Mouse (Mus musculus) forebrain, postnatal 0 days (tissue): ENCODE results near the gene Cacng6. TPM values are rescaled to one million over a fixed set of nuclear protein-coding genes. Genes with fewer than 3 reads are reported as not detected.

ENCODE experiments used
- ATAC-seq: fragments of 200-750 bp; cut with Nextera tagmentation; 2 replicates; pipeline ENCODE4 v1.8.0; 2017; ENCODE audit warnings: mild to moderate bottlenecking, moderate library complexity
- DNase-seq: peaks from one replicate; pipeline ENCODE4 v3.0.0-alpha.2; 2015
- H3K27ac ChIP-seq: fragments of 300-500 bp; sonication (generic); 2 replicates; pipeline ENCODE4 v1.5.1; 2014; ENCODE audit warnings: low read depth, mild to moderate bottlenecking, antibody characterized with exemption, low read length, moderate library complexity, mixed read lengths
- H3K27me3 ChIP-seq: fragments of 300-500 bp; sonication (generic); 2 replicates; pipeline ENCODE4 v1.6.1; 2014; ENCODE audit warnings: mild to moderate bottlenecking, low read length, mixed read lengths; ENCODE audit not compliant: insufficient read depth
- H3K36me3 ChIP-seq: fragments of 300-500 bp; sonication (generic); 2 replicates; pipeline ENCODE4 v1.6.1; 2014; ENCODE audit warnings: mild to moderate bottlenecking, moderate library complexity; ENCODE audit not compliant: insufficient read depth
- H3K4me1 ChIP-seq: fragments of 300-500 bp; sonication (generic); 2 replicates; pipeline ENCODE4 v1.6.1; 2014; ENCODE audit warnings: antibody characterized with exemption; ENCODE audit not compliant: insufficient read depth
- H3K4me2 ChIP-seq: fragments of 300-500 bp; sonication (generic); 2 replicates; pipeline ENCODE4 v1.6.1; 2014; ENCODE audit warnings: low read depth, mild to moderate bottlenecking, moderate library complexity
- H3K4me3 ChIP-seq: fragments of 300-500 bp; sonication (generic); 2 replicates; pipeline ENCODE4 v1.5.1; 2014; ENCODE audit warnings: low read depth, low read length, mixed read lengths
- H3K9ac ChIP-seq: fragments of 300-500 bp; sonication (generic); 2 replicates; pipeline ENCODE4 v1.6.1; 2014; ENCODE audit warnings: mild to moderate bottlenecking
- H3K9me3 ChIP-seq: fragments of 300-500 bp; sonication (generic); 2 replicates; pipeline ENCODE4 v1.6.1; 2016; ENCODE audit warnings: low read length
- CTCF ChIP-seq: sonication (generic); IDR thresholded peaks from 2 replicates; pipeline ENCODE4 v1.5.1; 2016; ENCODE audit warnings: antibody characterized with exemption, control low read depth, low read depth
- WGBS: fragments of 180-500 bp; shearing (Covaris S2); extraction: QIAGEN DNeasy Blood & Tissue Kit; methylation state at CpG from one replicate; pipeline ENCODE4 v1.1.7; 2014; 5-methylcytosine and 5-hydroxymethylcytosine counted together
- polyA plus RNA-seq: library from polyadenylated mRNA; unstranded; fragments of >200 nt; fragmentation: Nextera tagmentation; extraction: Ambion mirVana; gene quantifications from 2 replicates; pipeline ENCODE4 v1.2.1, GENCODE M21; 2015
- total RNA-seq: library from RNA; depleted of rRNA; stranded (reverse); fragments of >200 nt; gene quantifications from 2 replicates; pipeline ENCODE4 v1.2.3, GENCODE M21; 2014

Cacng6 gene
- total and polyA plus RNA-seq, 2 experiments from 2014 or later = 0.35 to 0.38 TPM

- Histone ChIP-seq H3K4me2 (peak overlapping the region; percentile 83), H3K27me3 (no peaks in the 10 kb centered on the region), H3K4me1 (peaks cover 16% of the 10 kb centered on the region), H3K36me3 (0 out of 2 replicates have a peak, but pooled peaks cover 5% of the 10 kb centered on the region), H3K27ac (peak overlapping the region; percentile 78), H3K4me3 (peak overlapping the region; percentile 49), H3K9ac (peak overlapping the region; percentile 76), H3K9me3 (no peaks in the 10 kb centered on the region)
- peak; percentile 91 for DNase-seq
- WGBS = 2% methylated on average over 17 of the region's 17 CpGs
- no peak for TF ChIP-seq CTCF
- ATAC-seq = peak; percentile 73
Observed at GRCm38 (mm10) chr7:3389444-3390412, 34.3 kb upstream of the Cacng6 start.

- H3K9ac ChIP-seq = peak within 1 kb of the TSS; percentile 76
- no peak for TF ChIP-seq CTCF
- H3K27ac ChIP-seq = peak within 1 kb of the TSS; percentile 78
- H3K9me3 ChIP-seq = no peaks in the 10 kb centered on the region
- peaks cover 16% of the 10 kb centered on the region for H3K4me1 ChIP-seq
- ATAC-seq (peak; percentile 63), DNase-seq (peak; percentile 72)
- H3K4me2 ChIP-seq = peak within 1 kb of the TSS; percentile 83
- WGBS = 0% methylated on average over 7 of the region's 7 CpGs
- H3K4me3 ChIP-seq = peak within 1 kb of the TSS; percentile 49
- H3K36me3 ChIP-seq = 0 out of 2 replicates have a peak, but pooled peaks cover 7% of the 10 kb centered on the region
- no peaks in the 10 kb centered on the region for H3K27me3 ChIP-seq
Observed at GRCm38 (mm10) chr7:3390413-3391080, 33.4 kb upstream of the Cacng6 start, which contains the start of gene Cacng8. Cacng8 (plus strand) TSS chr7:3390683.

- no peak for TF ChIP-seq CTCF
- peak overlapping the region; percentile 76 for H3K9ac ChIP-seq
- H3K4me2 ChIP-seq = peak overlapping the region; percentile 83
- H3K4me1 ChIP-seq = peaks cover 16% of the 10 kb centered on the region
- WGBS = under 1% methylated on average over 12 of the region's 12 CpGs
- no peak for DNase-seq
- H3K36me3 ChIP-seq = 0 out of 2 replicates have a peak, but pooled peaks cover 7% of the 10 kb centered on the region
- peak overlapping the region; percentile 78 for H3K27ac ChIP-seq
- no peaks in the 10 kb centered on the region for H3K27me3 ChIP-seq
- peak overlapping the region; percentile 49 for H3K4me3 ChIP-seq
- H3K9me3 ChIP-seq = no peaks in the 10 kb centered on the region
- ATAC-seq = no peak; the same call in 1 of the 2 replicates
Observed at GRCm38 (mm10) chr7:3391081-3391451, 32.9 kb upstream of the Cacng6 start.

- no peaks in the 10 kb centered on the region for H3K9me3 ChIP-seq
- H3K4me1 ChIP-seq = peaks cover 16% of the 10 kb centered on the region
- DNase-seq = peak; percentile 41
- H3K4me2 ChIP-seq = peak overlapping the region; percentile 83
- no peak for TF ChIP-seq CTCF
- H3K27ac ChIP-seq = peak overlapping the region; percentile 78; the same call in 1 of the 2 replicates
- H3K9ac ChIP-seq = peak overlapping the region; percentile 76
- 13% methylated on average over 4 of the region's 4 CpGs for WGBS
- ATAC-seq = peak; percentile 37
- H3K4me3 ChIP-seq = peak overlapping the region; percentile 49
- H3K36me3 ChIP-seq = 0 out of 2 replicates have a peak, but pooled peaks cover 7% of the 10 kb centered on the region
- H3K27me3 ChIP-seq = no peaks in the 10 kb centered on the region
Observed at GRCm38 (mm10) chr7:3391809-3392208, 32.2 kb upstream of the Cacng6 start.

GRCm38 (mm10) chr7:3397355-3397754 is 26.6 kb upstream of the Cacng6 start:
- Histone ChIP-seq H3K4me3 (no peak overlapping the region), H3K4me2 (peak overlapping the region; percentile 6), H3K27me3 (no peaks in the 10 kb centered on the region), H3K36me3 (0 out of 2 replicates have a peak, but pooled peaks cover 11% of the 10 kb centered on the region), H3K9ac (no peak overlapping the region), H3K27ac (no peak overlapping the region), H3K4me1 (peaks cover 8% of the 10 kb centered on the region), H3K9me3 (no peaks in the 10 kb centered on the region)
- no peak for DNase-seq
- ATAC-seq = 0 out of 2 replicates have a peak, but pooled peaks have one; percentile 20
- 41% methylated on average over 10 of the region's 10 CpGs for WGBS
- TF ChIP-seq CTCF = no peak

- peak; percentile 65 for ATAC-seq
- TF ChIP-seq CTCF = peak; percentile 31; the same call in 1 of the 2 replicates
- Histone ChIP-seq H3K36me3 (0 out of 2 replicates have a peak, but pooled peaks cover 11% of the 10 kb centered on the region), H3K4me3 (no peak overlapping the region), H3K27me3 (no peaks in the 10 kb centered on the region), H3K27ac (no peak overlapping the region), H3K4me2 (peak overlapping the region; percentile 6), H3K9ac (no peak overlapping the region), H3K9me3 (no peaks in the 10 kb centered on the region), H3K4me1 (peaks cover 4% of the 10 kb centered on the region; the same call in 1 of the 2 replicates)
- no peak for DNase-seq
- WGBS = 13% methylated on average over 7 of the region's 7 CpGs
Observed at GRCm38 (mm10) chr7:3397797-3398196, 26.2 kb upstream of the Cacng6 start.
